9 mouse cellular contexts compared by ENCODE assay signal in genomic region chr11:57778349-57778748, GRCm38 (mm10). TPM values are rescaled to one million over a fixed set of nuclear protein-coding genes. Genes with fewer than 3 reads are reported as not detected.
DNase-seq lines count a peak whose midpoint lies in the region; ATAC-seq lines count a peak whose summit lies in the region.
"Had no signal": no experiment of that assay in that cellular context is flagged by ENCODE, and none has a peak within 500 bp of the region (broad histone marks: within the 10 kb centered on the region; RNA-seq: fewer than 3 reads in every experiment).

No protein-coding gene starts in this region.

- H3K27me3 ChIP-seq in midbrain, embryonic 12.5 days: peaks cover 23% of the 10 kb centered on the region

- ATAC-seq in cerebellum, adult (ENCODE audit: insufficient number of reproducible peaks, low FRiP score, low TSS enrichment): peak; percentile 63; the same call in 1 of the 2 replicates
- ATAC-seq in midbrain, embryonic 12.5 days (ENCODE audit: low FRiP score, low read depth): 0 out of 2 replicates have a peak, but pooled peaks have one; percentile 25

- no peak overlapping the region for H3K4me2 ChIP-seq in midbrain, embryonic 12.5 days (replicated peaks)

- H3K4me1 ChIP-seq in midbrain, embryonic 12.5 days: peaks cover 23% of the 10 kb centered on the region

- intact Hi-C loops in heart, postnatal 14 days (cut with DNase I): loop anchor here (1.0 kb wide), 3 partner anchors 161 to 303 kb away; no protein-coding TSS in a partner anchor

- H3K9me3 ChIP-seq in midbrain, embryonic 12.5 days: no peaks in the 10 kb centered on the region

- H3K4me3 ChIP-seq in midbrain, embryonic 12.5 days: no peak overlapping the region

- no peak overlapping the region for H3K9ac ChIP-seq in midbrain, embryonic 12.5 days (replicated peaks)

- H3K36me3 ChIP-seq in midbrain, embryonic 12.5 days: peaks cover 10% of the 10 kb centered on the region; the same call in 1 of the 2 replicates

- H3K27ac ChIP-seq in midbrain, embryonic 12.5 days (replicated peaks): no peak overlapping the region

- 20% methylated on average over 5 of the region's 5 CpGs for WGBS in midbrain, embryonic 12.5 days

- DNase-seq in cerebellum, adult 11-12 months: no peak
- DNase-seq in MN1 (ENCODE audit: low spot score): peak; percentile 86
- peak; percentile 47 to 58 for DNase-seq in cerebellum, postnatal 36 days
- peak; percentile 51 to 67 for DNase-seq in heart, postnatal 14 days
- DNase-seq in layer of hippocampus, postnatal 14 days (ENCODE audit: low spot score in 2 of 2): peak; percentile 48 to 62
- peak; percentile 12 to 18 for DNase-seq in spleen, postnatal 36 days (ENCODE audit: low spot score in 2 of 2)

RNA-seq across cellular contexts. Expression of gene Sap30l, which starts 23.1 kb away (rescaled TPM):
- 10 to 100 TPM; 34.3 to 35.6 TPM for total RNA-seq in heart, postnatal 14 days (2021)
- 10 to 100 TPM; 52.0 to 56.2 TPM for total RNA-seq in layer of hippocampus, postnatal 14 days (2021)
- polyA plus RNA-seq in midbrain, embryonic 12.5 days (2016; fragmentation: Nextera tagmentation; extraction: Ambion mirVana): 16.7 and 20.2 TPM in 2 replicates

RNA-seq across cellular contexts. Expression of gene Hand1, which starts 54.3 kb away (rescaled TPM):
- total RNA-seq in heart, postnatal 14 days (2021): not detected
- total RNA-seq in layer of hippocampus, postnatal 14 days (2021): not detected
- not detected in 2 replicates for polyA plus RNA-seq in midbrain, embryonic 12.5 days (2016; fragmentation: Nextera tagmentation; extraction: Ambion mirVana)
- total RNA-seq: layer of hippocampus, adult 18-20 months had no signal
